Mouse (Mus musculus) spleen, adult 2 months (tissue): ENCODE results near the gene Gpsm3.

Experiments
- CTCF ChIP-seq: fragments of 200-500 bp; IDR thresholded peaks from 2 replicates; pipeline ENCODE4 v1.5.1; 2011; ENCODE audit warnings: mild to moderate bottlenecking, inconsistent platforms; ENCODE audit not compliant: insufficient read depth, insufficient read length, insufficient replicate concordance; ENCODE audit errors: extremely low read depth
- POLR2A ChIP-seq: fragments of 200-500 bp; IDR thresholded peaks from 2 replicates; pipeline ENCODE4 v1.6.1; 2011; ENCODE audit warnings: low read depth, low read length, inconsistent platforms

DNA sequence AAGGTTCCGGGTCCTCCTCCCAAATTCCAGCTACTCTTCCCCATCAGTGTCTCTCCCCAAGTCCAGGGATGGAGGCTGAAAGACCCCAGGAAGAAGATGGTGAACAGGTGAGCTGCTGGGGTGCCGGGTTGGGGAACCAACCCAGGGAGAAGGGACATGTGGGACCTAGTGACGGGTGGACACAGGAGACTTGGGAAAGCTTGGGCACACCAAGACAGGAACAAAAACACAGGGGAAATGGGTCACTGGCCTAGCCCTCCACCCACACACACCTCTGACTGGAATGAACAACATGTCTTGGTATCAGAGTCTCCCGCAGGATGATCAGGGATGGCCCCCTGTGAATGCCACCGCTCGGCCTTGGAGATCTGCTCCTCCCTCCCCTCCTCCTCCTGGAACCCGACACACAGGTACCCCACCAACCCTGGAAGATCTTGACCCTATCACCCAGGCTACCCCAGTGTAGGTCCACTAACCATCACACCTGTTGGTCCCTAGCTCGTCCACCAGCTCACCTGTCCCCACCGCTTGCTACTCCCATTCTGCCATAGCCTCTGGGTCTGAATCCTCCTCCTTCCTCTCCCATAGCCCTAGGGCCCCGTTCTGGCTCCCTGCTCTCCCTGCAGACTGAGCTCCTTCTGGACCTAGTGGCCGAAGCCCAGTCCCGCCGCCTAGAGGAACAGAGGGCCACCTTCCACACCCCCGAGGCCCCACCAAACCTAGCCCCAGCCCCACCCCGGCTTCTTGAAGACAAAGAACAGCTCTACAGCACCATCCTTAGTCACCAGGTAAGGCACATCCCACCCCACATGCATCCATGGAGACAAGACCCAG lies 765 bp downstream of the Gpsm3 start:
- no peak for TF ChIP-seq CTCF
- no peak for TF ChIP-seq POLR2A
